Mouse (Mus musculus) CD4-positive, CD25-positive, alpha-beta regulatory T cell, adult 9 weeks (primary cell): Measurements from ENCODE around the gene 2010315B03Rik. TPM values are rescaled to one million over a fixed set of nuclear protein-coding genes. Genes with fewer than 3 reads are reported as not detected.

Source experiments
- polyA plus RNA-seq: library from polyadenylated mRNA; unstranded; fragments of 100-300 nt; shearing (Covaris generic); gene quantifications from one replicate; pipeline ENCODE4 v1.2.1, GENCODE M21; 2017

2010315B03Rik gene
- 29.6 TPM for polyA plus RNA-seq

DNA sequence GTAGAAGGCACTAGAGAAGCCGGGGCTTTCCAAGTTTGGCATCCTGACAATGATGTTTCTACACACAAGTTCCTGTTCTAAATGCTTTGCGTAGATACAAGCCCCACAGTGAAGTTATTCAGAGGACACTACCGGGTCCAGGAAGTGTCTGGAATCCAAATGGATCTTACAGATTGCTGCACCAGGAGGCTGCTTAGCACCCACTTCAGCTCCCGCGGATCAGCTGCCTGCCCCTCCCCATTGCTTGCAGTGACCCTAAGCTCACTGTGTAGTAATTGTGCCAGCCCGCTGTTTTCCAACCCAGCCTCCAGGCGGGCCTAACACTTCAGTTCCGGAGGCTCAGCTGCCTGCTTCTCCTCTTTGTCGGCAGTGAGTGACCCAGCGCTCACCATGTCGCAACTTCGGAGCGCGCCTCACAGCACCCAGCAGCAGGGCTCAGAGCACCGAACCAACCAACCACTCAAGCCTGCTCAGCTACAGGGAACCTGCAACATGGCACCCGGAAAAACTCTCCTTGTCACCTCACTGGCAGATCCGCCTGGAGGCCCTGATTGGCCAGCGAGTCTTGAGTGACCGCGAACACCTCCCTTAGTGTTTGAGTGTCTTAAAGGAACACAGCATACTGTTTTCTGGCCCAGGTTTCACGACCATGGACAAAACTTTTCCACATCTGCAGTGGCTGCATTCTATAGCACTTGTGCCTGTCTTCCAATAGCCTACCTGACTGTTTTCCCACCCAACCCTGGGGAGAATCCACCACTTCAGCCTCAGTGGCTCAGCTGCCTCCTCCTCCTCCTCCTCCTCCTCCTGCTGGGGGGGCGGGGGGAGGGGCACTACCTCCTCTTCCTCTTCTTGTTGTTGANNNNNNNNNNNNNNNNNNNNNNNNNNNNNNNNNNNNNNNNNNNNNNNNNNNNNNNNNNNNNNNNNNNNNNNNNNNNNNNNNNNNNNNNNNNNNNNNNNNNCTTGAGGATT is at the start of gene 2010315B03Rik:
2010315B03Rik (minus strand) TSS at position 526 of the 972 bp plus-strand sequence.

Other genes starting within 250 kb of the 2010315B03Rik start
- gene Ccr2, start 210.7 kb downstream of the 2010315B03Rik start, polyA plus RNA-seq: 24.9 TPM
- 6.8 TPM for gene Ccr5, start 191.2 kb downstream of the 2010315B03Rik start, polyA plus RNA-seq
- 22.8 TPM for gene Ppp2r3d, start 164.2 kb upstream of the 2010315B03Rik start, polyA plus RNA-seq
- gene Gm21836, start 181.1 kb upstream of the 2010315B03Rik start, polyA plus RNA-seq: not detected